Mouse (Mus musculus): Measurements from ENCODE around the gene Gfm2.

- TF ChIP-seq CTCF (IDR thresholded peaks at IDR 0.05; ENCODE audit: control insufficient read depth, insufficient read depth, low read length), result no peak
- no peak for TF ChIP-seq POLR2A (IDR thresholded peaks at IDR 0.05; ENCODE audit: borderline replicate concordance, control insufficient read depth, low read depth, low read length)
Measured at GRCm38 (mm10) chr13:97225130-97225529, 87.4 kb downstream of the Gfm2 start.

Data from bone marrow, adult 2 months (tissue).